Mouse (Mus musculus) brown adipose tissue, adult 24 weeks (tissue): ENCODE measurements around the gene Slc25a41. TPM values are rescaled to one million over a fixed set of nuclear protein-coding genes. Genes with fewer than 3 reads are reported as not detected.
A peak's percentile ranks its signal among the peaks of the same experiment; 100 is the strongest.

Experiments
- H3K27ac ChIP-seq: fragments of 200-500 bp; replicated peaks from 2 replicates; pipeline ENCODE4 v1.5.1; 2012; ENCODE audit warnings: low read depth, mild to moderate bottlenecking, low read length
- H3K4me1 ChIP-seq: fragments of 200-500 bp; 2 replicates; pipeline ENCODE4 v1.6.1; 2012; ENCODE audit warnings: low read length, mixed read lengths; ENCODE audit not compliant: control insufficient read depth, insufficient read depth, insufficient read length
- H3K4me3 ChIP-seq: fragments of 200-500 bp; 2 replicates; pipeline ENCODE4 v1.5.1; 2012; ENCODE audit warnings: low read depth, mild to moderate bottlenecking, low read length, moderate library complexity; ENCODE audit not compliant: insufficient read depth
- polyA plus RNA-seq: library from polyadenylated mRNA; stranded (reverse); fragments of >200 nt; gene quantifications from 2 replicates; pipeline ENCODE4 v1.2.4, GENCODE M21; 2012; ENCODE audit not compliant: missing spikeins, insufficient read depth, insufficient read length

Slc25a41 gene
- polyA plus RNA-seq, result not detected in 2 replicates

DNA sequence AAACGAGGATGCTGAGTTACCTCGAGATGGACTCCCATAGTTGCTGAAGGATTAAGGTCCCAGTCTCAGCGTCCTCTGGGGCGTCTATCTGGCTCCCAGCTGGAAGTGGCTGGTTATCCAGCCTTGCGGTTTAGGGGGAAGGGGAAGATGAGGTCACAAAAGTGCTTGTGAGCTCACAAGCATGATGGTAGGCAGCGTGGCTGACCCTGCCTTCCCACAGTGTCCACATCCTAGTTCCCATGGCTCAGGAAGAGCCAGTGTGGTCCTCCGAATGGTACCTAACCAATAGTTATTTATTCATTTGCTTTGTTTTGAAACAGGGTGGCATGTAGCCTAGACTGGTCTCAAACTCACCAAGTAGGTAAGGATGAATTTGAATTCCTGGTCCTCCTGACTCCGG is at the start of gene Slc25a41:
Gene Slc25a41, minus strand, starts transcription at position 101 of the 400 bp plus-strand sequence.
- H3K27ac ChIP-seq, result no peak within 1 kb of the TSS
- H3K4me1 ChIP-seq, result no peaks in the 10 kb centered on the region
- no peak within 1 kb of the TSS for H3K4me3 ChIP-seq

DNA sequence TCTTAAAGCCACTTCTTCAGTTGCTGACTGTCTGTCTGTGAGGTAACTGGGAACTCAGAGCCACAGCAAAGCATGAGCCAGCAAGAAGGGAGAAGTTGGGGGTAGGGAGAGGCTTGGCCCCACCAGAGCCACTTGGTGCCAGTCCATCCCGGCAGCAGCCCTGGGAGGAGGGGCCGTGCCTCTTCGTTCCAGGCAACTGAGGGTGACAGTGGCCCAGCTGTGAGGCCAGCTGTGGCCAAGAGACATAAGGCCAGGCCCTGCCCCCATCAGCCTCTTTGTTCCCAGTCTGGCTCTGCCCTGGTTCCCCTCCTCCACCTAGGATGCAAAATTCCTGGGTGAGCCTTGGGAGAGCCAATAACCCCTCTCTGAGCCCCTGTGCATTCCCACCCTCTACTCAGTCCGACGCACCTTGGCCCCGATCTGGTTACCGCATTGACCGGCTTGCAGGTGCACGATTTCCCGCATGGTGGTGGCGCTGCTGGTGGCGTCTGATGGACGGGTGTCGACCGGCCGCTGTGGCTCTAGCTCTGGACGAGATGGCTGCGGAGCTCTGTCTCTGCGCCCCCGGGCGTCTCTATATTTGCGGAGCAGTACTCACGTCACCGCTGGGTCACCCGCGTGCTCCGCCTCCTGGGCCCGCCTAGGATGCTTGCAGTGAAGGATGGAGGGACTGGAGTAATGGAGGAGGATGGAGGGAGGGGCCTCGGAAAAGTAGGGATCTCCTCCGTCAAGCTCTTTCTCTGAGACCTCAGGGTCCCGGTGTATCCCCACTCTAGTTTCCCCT is 45.8 kb upstream of the Slc25a41 start, which contains the start of gene Tubb4a:
Gene Tubb4a, minus strand, starts transcription at position 734 of the 784 bp plus-strand sequence.
- Histone ChIP-seq H3K4me3 (peak within 1 kb of the TSS; percentile 32), H3K27ac (no peak within 1 kb of the TSS), H3K4me1 (no peaks in the 10 kb centered on the region)

DNA sequence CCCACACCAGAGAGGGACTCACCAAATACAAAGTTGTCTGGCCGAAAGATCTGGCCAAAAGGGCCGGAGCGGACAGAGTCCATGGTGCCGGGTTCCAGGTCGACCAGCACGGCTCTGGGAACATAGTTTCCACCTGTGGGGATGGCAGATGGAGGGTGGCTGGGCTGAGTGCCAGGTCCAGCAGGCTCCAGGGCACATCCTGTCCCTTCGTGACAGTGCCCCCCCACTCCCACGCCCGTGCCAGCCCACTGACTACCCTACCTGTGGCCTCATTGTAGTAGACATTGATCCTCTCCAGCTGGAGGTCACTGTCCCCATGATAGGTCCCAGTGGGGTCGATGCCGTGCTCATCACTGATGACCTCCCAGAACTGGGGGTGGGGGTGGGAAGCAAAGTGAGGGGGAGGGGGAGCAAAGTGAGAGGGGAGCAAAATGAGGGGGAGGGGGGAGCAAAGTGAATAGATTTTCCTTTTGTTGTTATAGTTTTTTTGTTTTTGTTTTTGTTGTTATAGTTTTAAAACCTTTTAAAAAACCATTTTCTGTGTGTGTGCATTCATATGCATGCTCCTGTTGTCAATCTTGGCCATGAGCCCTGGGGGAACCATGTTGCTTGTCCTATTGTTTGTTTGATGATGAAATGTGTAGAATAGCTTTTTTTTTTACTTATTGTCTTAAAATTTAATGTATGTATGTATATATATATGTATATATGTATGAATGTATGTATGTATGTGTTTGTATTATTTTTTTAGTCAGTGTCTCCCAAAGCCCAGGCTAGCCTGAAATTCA is 44.7 kb upstream of the Slc25a41 start:
- H3K4me3 ChIP-seq, result no peak overlapping the region
- H3K27ac ChIP-seq, result no peak overlapping the region
- no peaks in the 10 kb centered on the region for H3K4me1 ChIP-seq

DNA sequence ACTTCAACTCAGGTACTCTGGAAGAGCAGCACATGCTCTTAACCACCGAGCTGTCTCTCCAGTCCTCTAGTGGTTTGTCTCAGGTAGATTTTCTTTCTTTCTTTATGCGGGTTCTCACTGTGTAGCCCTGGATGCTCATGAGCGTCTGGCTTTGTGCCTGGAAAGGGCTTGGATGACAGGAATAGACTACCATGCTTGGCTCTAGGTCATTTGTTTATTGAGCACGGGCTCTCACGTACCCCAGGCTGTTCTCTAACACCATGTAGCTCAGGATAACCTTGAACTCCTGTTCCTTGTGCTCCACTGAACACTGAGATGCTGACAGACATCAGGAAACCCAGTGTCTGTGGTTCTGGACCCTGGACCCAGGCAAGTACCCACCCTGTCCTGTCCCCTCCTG is 41.0 kb upstream of the Slc25a41 start:
- H3K4me1 ChIP-seq, result no peaks in the 10 kb centered on the region

DNA sequence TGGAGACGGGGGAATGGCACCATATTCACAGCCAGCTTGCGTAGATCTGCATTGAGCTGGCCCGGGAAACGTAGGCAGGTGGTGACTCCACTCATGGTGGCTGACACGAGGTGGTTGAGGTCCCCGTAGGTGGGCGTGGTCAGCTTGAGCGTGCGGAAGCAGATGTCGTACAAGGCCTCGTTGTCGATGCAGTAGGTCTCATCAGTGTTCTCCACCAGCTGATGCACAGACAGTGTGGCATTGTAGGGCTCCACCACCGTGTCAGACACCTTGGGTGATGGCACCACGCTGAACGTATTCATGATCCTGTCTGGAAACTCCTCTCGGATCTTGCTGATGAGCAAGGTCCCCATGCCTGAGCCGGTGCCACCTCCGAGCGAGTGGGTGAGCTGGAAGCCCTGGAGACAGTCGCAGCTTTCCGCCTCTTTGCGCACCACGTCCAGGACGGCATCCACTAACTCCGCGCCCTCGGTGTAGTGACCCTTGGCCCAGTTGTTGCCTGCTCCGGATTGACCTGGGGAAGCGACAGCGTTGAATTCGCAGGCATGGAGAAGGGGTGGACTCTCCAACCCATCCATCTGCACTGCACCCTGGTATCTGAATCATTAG is 39.9 kb upstream of the Slc25a41 start:
- no peaks in the 10 kb centered on the region for H3K4me1 ChIP-seq
- H3K4me3 ChIP-seq, result no peak overlapping the region
- H3K27ac ChIP-seq, result no peak overlapping the region

More for the DNA sequence above, 41.0 kb upstream of the Slc25a41 start:
- no peak overlapping the region for H3K4me3 ChIP-seq
- H3K27ac ChIP-seq, result no peak overlapping the region

DNA sequence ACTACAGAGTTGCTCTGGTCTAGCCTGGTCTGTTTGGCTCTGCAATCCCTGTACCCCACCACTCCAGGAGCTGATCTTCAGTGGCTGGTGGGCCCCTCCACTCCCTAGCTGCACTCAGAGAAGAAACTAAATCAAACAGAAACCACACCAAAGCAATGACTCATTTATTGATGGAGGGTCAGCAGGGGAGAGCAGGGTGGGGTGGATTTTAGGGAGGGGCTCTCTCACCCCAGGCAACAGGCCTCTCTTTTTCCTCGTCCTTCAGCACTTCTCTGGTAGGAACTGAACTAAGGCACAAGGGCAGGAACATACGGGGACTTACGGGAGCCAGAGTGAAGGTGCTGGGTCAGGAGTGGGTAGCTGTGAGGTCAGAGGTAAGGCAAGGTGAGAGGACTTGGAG is 38.5 kb upstream of the Slc25a41 start:
- Histone ChIP-seq H3K4me1 (no peaks in the 10 kb centered on the region), H3K27ac (no peak overlapping the region), H3K4me3 (no peak overlapping the region)

DNA sequence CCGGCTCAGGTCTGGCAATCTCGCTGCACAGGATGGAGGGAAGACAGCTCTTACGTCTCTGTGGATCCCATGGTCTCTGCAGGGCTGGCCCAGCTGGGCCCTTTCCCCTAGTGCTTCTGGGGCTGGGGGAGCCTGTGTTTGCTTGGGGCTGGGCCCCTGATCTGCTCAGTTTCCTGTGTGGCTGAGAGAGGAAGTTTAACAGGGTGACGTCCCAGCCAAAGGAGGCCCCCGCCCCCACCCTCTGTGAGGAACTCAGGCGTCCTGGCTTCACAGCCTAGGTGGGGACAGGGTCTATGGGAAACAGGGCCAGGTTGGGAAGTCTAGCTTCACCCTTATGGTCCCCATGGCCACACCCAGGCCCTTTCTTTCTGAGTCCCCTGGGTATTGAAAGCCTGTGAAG is 36.9 kb upstream of the Slc25a41 start, which contains the start of gene Dennd1c:
Gene Dennd1c, minus strand, starts transcription at position 179 of the 400 bp plus-strand sequence.
- Histone ChIP-seq H3K27ac (peak within 1 kb of the TSS; percentile 57), H3K4me3 (peak within 1 kb of the TSS; percentile 44), H3K4me1 (no peaks in the 10 kb centered on the region)

DNA sequence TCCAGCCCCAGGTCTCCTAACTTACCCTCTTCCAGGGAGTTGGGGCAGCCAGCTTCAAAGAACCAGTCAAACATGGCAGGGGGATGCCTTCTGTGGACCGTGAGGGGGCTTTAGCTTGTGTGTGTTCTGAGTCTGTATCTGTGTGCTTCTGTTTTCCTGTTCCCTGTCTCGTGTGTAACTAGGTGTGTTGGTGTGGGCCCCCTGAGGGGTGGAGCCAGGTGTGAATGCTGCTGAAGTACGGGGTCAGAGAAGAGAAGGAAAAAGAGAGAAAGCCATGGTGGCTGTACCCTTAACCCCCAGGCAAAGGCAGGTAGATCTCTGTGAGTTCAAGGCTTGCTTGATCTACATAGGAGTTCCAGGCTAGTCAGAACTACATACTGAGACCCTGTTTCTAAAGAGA is 35.5 kb upstream of the Slc25a41 start:
- Histone ChIP-seq H3K4me1 (no peaks in the 10 kb centered on the region), H3K27ac (no peak overlapping the region)

DNA sequence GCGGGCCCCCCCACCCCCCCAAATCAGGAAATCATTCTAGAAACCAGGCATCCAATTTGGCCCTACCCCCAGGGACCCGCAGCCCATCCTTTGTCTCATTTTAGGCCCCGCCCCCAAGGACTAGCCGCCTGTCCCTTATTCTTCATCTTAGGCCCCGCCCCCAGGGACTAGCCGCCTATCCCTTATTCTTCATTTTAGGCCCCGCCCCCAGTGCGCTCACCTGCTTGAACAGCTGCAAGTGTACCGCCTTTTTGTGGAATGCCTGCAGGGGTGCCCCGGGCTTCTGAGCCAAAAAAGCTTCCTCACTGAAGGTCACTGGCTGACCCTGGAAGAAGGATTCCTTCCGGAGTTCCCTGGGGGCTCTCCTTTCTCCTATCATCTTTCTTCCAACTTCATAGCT is 29.2 kb upstream of the Slc25a41 start:
- Histone ChIP-seq H3K4me3 (no peak overlapping the region), H3K4me1 (no peaks in the 10 kb centered on the region), H3K27ac (no peak overlapping the region)

More for the DNA sequence above, 35.5 kb upstream of the Slc25a41 start:
- H3K4me3 ChIP-seq, result no peak overlapping the region

DNA sequence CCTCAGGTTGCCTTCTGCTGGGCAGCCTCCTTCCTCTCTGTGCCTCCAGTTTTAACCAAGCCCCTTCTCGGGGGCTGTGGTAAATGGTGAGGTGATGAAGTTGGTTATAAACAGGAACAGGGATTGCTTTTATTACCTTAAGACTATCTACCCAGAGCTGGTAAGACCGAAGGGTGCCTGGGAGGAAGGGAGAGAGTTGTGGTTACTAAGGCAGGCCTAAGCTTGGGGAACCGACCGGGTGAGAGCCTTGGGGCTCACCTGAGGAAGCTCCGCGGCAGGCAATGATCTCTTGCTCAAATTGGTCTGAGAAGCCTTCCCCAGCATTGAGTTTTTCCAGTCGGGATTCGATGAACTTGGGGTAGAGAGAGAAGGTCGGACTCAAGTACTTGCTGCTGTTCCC is 28.8 kb upstream of the Slc25a41 start:
- Histone ChIP-seq H3K4me3 (no peak overlapping the region), H3K27ac (no peak overlapping the region), H3K4me1 (no peaks in the 10 kb centered on the region)

DNA sequence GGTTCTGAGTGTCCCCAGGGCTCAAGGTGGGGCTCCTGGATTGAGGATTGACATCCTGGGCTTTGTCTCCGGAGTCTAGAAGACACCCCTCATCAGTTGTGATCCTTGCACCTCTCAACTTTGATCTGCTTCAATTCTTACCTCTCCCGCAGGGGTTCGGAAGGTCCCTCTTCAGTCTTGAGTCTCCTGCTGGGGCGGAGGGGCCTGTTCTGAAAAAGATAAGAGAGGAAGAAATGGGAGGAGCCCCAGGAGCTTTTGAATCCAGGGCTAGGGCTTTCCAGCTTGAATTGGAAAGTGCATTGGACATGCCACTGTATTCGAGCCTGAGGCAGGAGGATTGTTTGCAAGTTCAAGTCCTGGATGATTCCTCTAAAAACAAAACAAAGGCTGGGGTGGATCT is 25.5 kb upstream of the Slc25a41 start:
- no peak overlapping the region for H3K27ac ChIP-seq

DNA sequence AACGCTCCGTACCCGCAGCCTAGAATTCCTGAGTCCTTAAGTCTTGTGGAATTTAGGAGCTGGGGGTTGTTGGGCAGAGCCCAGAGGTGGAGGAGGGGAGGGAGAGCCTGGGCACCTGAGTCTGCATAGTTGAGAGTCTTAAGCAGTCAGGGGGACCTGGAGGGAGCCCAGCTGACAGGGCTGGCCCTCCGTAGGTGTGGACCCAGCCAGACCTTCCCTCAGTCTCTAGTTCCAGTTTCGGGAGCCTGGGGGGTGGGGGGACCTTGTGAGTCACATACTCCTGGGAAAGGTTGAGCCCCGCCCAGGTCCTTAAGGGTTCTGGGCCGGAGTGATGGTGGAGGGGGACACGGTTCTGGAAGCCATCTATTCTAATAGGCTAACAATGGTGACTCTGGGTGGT is 21.6 kb upstream of the Slc25a41 start:
- Histone ChIP-seq H3K4me1 (no peaks in the 10 kb centered on the region), H3K27ac (no peak overlapping the region), H3K4me3 (no peak overlapping the region)

More for the DNA sequence above, 25.5 kb upstream of the Slc25a41 start:
- Histone ChIP-seq H3K4me1 (no peaks in the 10 kb centered on the region), H3K4me3 (no peak overlapping the region)

DNA sequence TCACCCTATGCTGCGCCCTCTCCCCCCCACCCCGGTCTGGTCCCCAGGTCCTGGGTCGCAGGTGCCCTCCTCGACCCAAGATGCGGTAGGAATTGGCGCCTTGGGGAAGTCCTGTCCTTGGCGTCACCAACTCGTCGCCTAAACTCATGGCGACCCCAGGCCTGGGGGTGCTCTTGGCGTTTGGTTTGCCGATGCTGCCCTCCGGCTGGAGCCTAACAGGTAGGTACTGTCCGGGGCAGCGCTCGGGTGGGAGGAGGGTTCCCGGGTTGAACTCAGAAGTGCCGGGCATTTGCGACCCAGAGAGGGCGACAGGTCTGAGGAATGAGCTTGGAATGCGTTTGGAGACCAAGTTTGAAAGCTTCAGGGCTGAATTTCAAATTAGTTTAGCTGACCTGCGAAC is 21.1 kb upstream of the Slc25a41 start:
- Histone ChIP-seq H3K4me1 (no peaks in the 10 kb centered on the region), H3K27ac (no peak overlapping the region), H3K4me3 (no peak overlapping the region)

DNA sequence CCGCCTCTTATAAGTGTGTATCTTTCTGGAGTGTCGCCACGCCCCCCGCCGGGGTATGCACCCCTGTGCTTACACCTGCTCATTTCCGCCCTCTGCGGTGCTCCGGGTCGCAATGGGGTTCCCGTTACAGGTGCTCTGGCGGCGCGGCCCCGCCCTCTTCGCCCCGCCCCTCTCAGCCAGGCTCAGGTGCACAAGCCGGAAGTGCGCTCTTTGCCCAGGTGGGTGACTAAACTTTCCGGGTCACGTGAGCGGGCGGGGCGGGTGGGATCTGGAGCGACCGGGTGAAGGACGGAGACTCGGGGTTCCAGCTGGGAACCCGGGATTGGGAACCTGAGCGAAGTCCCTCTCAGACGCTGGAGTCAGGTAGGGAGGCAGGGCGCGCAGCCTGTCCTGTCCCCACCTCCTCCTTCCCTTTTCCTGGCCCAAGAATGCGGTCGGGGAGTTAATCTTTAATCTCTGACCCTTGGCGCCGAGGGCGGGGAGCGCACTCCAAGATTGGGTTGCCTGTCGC is 20.6 kb upstream of the Slc25a41 start:
- no peaks in the 10 kb centered on the region for H3K4me1 ChIP-seq
- no peak overlapping the region for H3K27ac ChIP-seq
- H3K4me3 ChIP-seq, result no peak overlapping the region

DNA sequence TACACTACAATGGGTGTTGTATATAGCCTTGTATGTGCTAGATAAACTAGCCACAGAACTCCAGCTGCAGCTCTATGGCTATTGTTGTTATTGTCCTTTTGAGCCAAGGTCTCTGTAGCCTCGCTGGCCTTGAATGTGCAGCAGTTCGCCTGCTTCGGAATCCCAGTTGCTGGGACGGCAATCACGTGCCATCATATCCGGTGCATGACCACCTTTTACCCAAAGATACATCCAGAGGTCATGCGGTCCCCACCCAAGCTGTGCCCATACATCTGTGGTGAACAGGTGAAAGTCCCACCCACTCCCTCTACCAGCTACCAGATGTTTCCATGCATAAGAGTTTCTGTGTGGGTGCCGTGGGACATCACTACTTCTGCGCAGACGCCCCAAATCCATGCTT is 19.6 kb upstream of the Slc25a41 start:
- H3K27ac ChIP-seq, result no peak overlapping the region
- no peaks in the 10 kb centered on the region for H3K4me1 ChIP-seq
- 0 out of 2 replicates have a peak overlapping the region, but pooled peaks have one; percentile 7 for H3K4me3 ChIP-seq
